Mouse (Mus musculus) embryonic facial prominence, embryonic 11.5 days (tissue): ENCODE measurements around the gene Atxn2l. TPM values are rescaled to one million over a fixed set of nuclear protein-coding genes. Genes with fewer than 3 reads are reported as not detected.

Experiments
- ATAC-seq: fragments of 200-750 bp; cut with Nextera tagmentation; replicated peaks from 2 replicates; pipeline ENCODE4 v1.8.0; 2017; ENCODE audit warnings: low read depth; ENCODE audit not compliant: insufficient number of reproducible peaks, low FRiP score, low TSS enrichment
- DNase-seq: peaks from one replicate; pipeline ENCODE4 v3.0.0-alpha.2; 2015; ENCODE audit warnings: low spot score
- H3K27ac ChIP-seq: fragments of 300-500 bp; sonication (generic); replicated peaks from 2 replicates; pipeline ENCODE4 v1.5.1; 2014; ENCODE audit warnings: mild to moderate bottlenecking, low read depth, low read length, control low read depth
- H3K27me3 ChIP-seq: fragments of 300-500 bp; sonication (generic); 2 replicates; pipeline ENCODE4 v1.6.1; 2014; ENCODE audit warnings: mild to moderate bottlenecking, low read length, moderate library complexity, mixed read lengths; ENCODE audit not compliant: control insufficient read depth, insufficient read depth
- H3K36me3 ChIP-seq: fragments of 300-500 bp; sonication (generic); replicated peaks from 2 replicates; pipeline ENCODE4 v1.6.1; 2014; ENCODE audit warnings: low read depth, mild to moderate bottlenecking, low read length, moderate library complexity, mixed read lengths; ENCODE audit not compliant: control insufficient read depth, insufficient read depth
- H3K4me1 ChIP-seq: fragments of 300-500 bp; sonication (generic); 2 replicates; pipeline ENCODE4 v1.6.1; 2014; ENCODE audit warnings: low read length, mixed read lengths; ENCODE audit not compliant: control insufficient read depth, insufficient read depth
- H3K4me2 ChIP-seq: fragments of 300-500 bp; sonication (generic); 2 replicates; pipeline ENCODE4 v1.6.1; 2014; ENCODE audit warnings: low read depth, mild to moderate bottlenecking, control low read depth, low read length, moderate library complexity
- H3K4me3 ChIP-seq: fragments of 300-500 bp; sonication (generic); 2 replicates; pipeline ENCODE4 v1.5.1; 2014; ENCODE audit warnings: low read depth, low read length, control low read depth
- H3K9ac ChIP-seq: fragments of 300-500 bp; sonication (generic); replicated peaks from 2 replicates; pipeline ENCODE4 v1.6.1; 2014; ENCODE audit warnings: mild to moderate bottlenecking, control low read depth, low read length
- H3K9me3 ChIP-seq: fragments of 300-500 bp; sonication (generic); replicated peaks from 2 replicates; pipeline ENCODE4 v1.6.1; 2016; ENCODE audit warnings: mild to moderate bottlenecking, low read length, inconsistent platforms, mixed read lengths; ENCODE audit not compliant: control insufficient read depth
- WGBS: fragments of 180-500 bp; shearing (Covaris S2); extraction: QIAGEN DNeasy Blood & Tissue Kit; methylation state at CpG from one replicate; pipeline ENCODE4 v1.1.7; 2014; 5-methylcytosine and 5-hydroxymethylcytosine counted together
- polyA plus RNA-seq: library from polyadenylated mRNA; unstranded; fragments of >200 nt; fragmentation: Nextera tagmentation; extraction: Ambion mirVana; gene quantifications from 2 replicates; pipeline ENCODE4 v1.2.1, GENCODE M21; 2014

Atxn2l gene
- polyA plus RNA-seq, 1 experiment from 2014 or later = 46.2 TPM

DNA sequence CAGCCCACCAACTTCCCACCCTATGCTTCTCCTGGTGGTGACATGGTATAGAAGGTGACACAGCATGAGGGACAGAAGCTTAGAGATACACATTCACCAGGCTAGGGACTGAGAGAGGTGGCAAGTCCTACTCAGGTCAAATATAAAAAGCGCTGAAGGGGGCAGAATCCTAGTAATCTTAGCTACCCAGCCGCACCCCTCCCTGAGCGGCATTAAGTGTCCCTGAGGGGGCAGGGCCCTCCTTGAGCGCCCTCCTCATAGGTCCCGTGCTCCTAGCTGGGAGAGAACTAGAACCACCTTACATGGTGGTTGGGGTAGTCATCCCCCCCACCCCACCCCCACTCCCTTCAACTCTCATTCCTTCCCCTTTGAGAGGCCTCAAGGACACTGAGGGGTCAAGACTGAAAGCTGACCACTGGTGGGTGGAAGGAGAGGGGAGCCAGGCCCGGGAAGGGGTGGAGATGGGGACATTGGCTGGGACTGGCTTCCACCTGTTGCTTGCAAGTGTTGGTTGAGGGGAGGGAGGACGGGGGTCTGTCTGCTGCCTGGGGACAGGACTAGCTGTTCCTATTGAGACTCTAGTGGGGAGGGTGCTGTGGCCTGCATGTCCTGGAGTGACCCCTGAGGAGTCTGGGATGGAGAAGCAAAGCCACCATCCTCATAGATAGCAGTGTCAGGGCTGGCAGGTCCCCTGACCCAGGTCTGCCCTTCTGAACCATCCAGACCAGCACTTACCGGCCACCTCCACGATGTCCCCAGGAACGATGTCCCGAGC lies 44.2 kb downstream of the Atxn2l start:
- Histone ChIP-seq H3K27ac (no peak overlapping the region), H3K4me2 (no peak overlapping the region), H3K36me3 (no peaks in the 10 kb centered on the region), H3K4me1 (no peaks in the 10 kb centered on the region; the same call in 1 of the 2 replicates), H3K4me3 (no peak overlapping the region), H3K9ac (no peak overlapping the region), H3K27me3 (no peaks in the 10 kb centered on the region), H3K9me3 (no peaks in the 10 kb centered on the region)
- no peak for DNase-seq
- no peak for ATAC-seq
- 84% methylated on average over 11 of the region's 11 CpGs for WGBS

DNA sequence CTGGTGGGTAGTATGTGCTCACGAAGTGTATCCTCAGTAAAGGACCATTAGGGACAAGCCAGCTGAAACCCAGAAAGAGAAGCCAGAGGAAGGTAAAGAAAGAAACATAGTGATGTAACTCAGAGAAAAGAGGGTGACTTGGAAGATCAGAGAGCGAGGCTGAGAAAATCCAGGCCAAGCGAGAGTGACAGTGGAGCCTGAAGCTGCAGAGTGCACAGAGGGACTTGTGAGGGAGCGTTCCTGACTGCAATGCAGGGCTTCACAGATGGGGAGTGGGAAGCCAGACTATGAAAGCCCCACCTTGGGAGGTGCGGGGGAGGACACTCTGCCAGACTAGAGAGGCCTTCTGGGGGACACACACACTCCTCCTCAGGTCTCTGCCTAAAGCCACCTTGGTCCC lies 45.0 kb downstream of the Atxn2l start:
- no peak for ATAC-seq

DNA sequence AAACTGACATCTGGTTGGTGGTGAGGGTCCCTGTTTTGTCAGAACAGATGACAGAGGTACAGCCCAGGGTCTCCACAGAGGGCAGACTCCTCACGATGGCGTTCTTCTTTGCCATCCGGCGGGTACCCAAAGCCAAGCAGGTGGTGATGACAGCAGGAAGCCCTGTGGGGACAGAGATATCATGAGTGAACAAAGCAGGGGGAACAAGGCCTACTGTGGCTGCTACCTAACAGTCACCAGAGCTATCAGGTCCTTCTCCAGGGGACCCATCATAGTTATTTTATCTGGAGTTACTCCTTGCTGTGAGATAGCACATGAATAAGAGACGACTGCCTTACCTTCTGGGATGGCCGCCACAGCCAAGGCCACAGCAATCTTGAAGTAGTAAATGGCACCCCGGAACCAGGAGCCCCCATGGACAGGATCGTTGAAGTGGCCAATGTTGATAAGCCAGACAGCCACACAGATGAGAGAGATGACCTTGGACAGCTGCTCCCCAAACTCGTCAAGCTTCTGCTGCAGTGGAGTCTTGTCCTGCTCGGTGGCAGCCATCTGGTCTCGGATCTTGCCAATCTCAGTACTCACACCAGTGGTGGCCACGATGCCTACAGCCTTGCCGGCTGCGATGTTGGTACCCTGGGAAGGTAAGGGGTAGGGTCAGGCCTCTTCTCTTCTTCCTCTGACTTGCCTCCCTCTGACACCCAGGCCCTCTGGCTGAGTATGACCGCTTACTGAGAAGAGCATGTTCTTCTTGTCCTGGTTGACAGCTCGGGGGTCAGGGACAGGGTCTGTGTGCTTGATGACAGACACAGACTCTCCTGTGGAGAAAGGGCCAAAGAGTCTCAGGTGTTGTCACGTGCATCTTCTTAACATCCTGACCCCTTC lies 46.6 kb downstream of the Atxn2l start:
- H3K27me3 ChIP-seq = no peaks in the 10 kb centered on the region
- H3K27ac ChIP-seq = no peak overlapping the region
- H3K4me3 ChIP-seq = no peak overlapping the region
- no peak overlapping the region for H3K9ac ChIP-seq
- no peaks in the 10 kb centered on the region for H3K4me1 ChIP-seq
- ATAC-seq (no peak), DNase-seq (no peak)
- no peaks in the 10 kb centered on the region for H3K36me3 ChIP-seq
- H3K9me3 ChIP-seq = no peaks in the 10 kb centered on the region
- H3K4me2 ChIP-seq = no peak overlapping the region
- 87% methylated on average over 17 of the region's 17 CpGs for WGBS

More for the DNA sequence above, 45.0 kb downstream of the Atxn2l start:
- Histone ChIP-seq H3K36me3 (no peaks in the 10 kb centered on the region), H3K4me3 (no peak overlapping the region), H3K4me2 (no peak overlapping the region), H3K9ac (no peak overlapping the region), H3K27ac (no peak overlapping the region), H3K4me1 (no peaks in the 10 kb centered on the region), H3K9me3 (no peaks in the 10 kb centered on the region), H3K27me3 (no peaks in the 10 kb centered on the region)
- 81% methylated on average over 5 of the region's 5 CpGs for WGBS
- no peak for DNase-seq

DNA sequence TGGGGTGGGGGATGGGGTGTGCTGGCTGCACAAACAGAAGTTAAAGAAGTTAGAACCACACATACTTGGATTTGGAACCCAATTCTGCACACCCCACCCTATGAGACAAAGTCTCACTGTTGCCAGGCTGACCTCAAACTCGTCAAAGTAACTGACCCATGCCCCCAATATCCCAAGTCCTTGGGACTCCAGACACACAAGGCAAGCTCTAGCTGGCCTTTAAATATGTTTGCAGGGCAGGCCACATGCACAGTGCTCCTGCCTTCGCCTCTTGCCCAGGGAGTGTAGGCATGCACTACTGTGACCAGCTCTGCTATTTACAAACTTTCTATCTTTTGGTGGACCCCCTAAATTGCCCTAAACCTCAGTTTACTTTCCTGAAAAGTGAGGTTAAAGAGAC lies 48.0 kb downstream of the Atxn2l start:
- no peak for ATAC-seq

DNA sequence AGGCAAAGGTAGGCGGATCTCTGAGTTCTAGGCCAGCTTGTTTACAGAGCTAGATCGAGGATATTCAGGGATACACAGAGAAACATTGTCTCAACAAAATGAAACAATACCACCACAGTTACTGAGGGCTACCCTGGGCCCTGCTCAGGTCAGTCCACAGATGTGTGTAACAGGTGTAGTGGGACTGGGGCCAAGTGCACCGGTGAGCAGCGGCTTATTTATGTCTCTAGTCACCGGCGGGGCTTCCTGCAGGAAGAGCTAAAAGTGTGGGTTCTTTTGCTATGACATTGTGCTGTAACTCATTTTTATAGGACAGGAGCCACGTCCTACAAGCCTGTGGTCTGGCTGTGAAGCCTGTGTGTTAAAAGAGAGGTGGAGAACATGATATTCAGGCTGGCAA lies 49.4 kb downstream of the Atxn2l start:
- Histone ChIP-seq H3K27ac (no peak overlapping the region), H3K4me2 (no peak overlapping the region), H3K27me3 (no peaks in the 10 kb centered on the region), H3K9me3 (no peaks in the 10 kb centered on the region), H3K4me3 (no peak overlapping the region), H3K4me1 (no peaks in the 10 kb centered on the region), H3K36me3 (no peaks in the 10 kb centered on the region), H3K9ac (no peak overlapping the region)
- WGBS = 78% methylated on average over 7 of the region's 7 CpGs
- DNase-seq (no peak), ATAC-seq (no peak)

More for the DNA sequence above, 48.0 kb downstream of the Atxn2l start:
- no peaks in the 10 kb centered on the region for H3K27me3 ChIP-seq
- H3K4me3 ChIP-seq = no peak overlapping the region
- no peak for DNase-seq
- no peaks in the 10 kb centered on the region for H3K9me3 ChIP-seq
- no peaks in the 10 kb centered on the region for H3K4me1 ChIP-seq
- no peak overlapping the region for H3K27ac ChIP-seq
- no peak overlapping the region for H3K4me2 ChIP-seq
- H3K36me3 ChIP-seq = no peaks in the 10 kb centered on the region
- H3K9ac ChIP-seq = no peak overlapping the region
- WGBS = 75% methylated on average over 2 of the region's 2 CpGs

DNA sequence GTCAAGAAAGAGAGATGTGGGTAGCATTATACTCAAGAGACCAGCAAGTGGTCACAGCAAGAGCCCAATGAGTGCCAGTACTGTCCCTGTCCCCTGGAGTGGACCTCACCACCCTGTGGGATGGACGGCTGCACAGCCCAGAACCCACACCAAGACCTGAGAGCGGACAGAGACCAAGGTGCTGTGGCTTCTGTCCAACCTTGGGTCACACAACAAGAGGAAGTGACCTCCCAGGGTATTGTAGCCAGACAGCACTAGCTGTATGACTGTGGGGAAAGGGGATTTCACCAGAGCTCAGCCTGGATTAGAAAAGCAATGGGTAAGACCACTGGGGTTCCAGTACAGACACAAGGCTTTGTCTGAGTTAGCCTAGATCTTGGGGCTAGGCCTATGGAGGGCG lies 51.0 kb downstream of the Atxn2l start:
- Histone ChIP-seq H3K27me3 (no peaks in the 10 kb centered on the region), H3K4me2 (no peak overlapping the region), H3K9ac (no peak overlapping the region), H3K4me1 (no peaks in the 10 kb centered on the region), H3K27ac (no peak overlapping the region), H3K36me3 (no peaks in the 10 kb centered on the region), H3K9me3 (no peaks in the 10 kb centered on the region), H3K4me3 (no peak overlapping the region)
- ATAC-seq (no peak), DNase-seq (no peak)
- WGBS = 88% methylated on average over 3 of the region's 3 CpGs

DNA sequence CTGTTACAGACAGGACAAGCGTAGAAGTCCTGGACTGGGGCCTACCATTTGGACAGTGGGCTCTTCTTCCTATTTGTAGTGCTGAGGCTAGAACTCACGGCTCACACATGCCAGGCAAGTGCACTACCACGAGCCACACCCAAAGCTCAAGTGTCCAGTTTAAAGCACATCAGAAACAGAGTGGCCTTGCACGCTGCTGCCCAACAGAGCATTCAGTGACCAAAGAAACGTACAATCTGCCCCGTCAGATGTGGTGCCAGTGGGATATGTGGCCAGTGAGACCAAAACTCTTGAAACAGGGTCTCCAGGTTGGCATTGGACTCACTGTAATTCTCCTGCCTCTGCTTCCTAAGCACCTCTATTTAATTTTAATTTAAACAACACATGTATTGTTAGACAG lies 52.6 kb downstream of the Atxn2l start:
- no peak for DNase-seq
- 92% methylated on average over 6 of the region's 6 CpGs for WGBS
- Histone ChIP-seq H3K9ac (no peak overlapping the region), H3K36me3 (peaks cover under 1% of the 10 kb centered on the region; the same call in 1 of the 2 replicates), H3K27me3 (no peaks in the 10 kb centered on the region), H3K4me1 (no peaks in the 10 kb centered on the region), H3K4me2 (no peak overlapping the region), H3K27ac (no peak overlapping the region), H3K4me3 (no peak overlapping the region), H3K9me3 (no peaks in the 10 kb centered on the region)
- ATAC-seq = no peak

DNA sequence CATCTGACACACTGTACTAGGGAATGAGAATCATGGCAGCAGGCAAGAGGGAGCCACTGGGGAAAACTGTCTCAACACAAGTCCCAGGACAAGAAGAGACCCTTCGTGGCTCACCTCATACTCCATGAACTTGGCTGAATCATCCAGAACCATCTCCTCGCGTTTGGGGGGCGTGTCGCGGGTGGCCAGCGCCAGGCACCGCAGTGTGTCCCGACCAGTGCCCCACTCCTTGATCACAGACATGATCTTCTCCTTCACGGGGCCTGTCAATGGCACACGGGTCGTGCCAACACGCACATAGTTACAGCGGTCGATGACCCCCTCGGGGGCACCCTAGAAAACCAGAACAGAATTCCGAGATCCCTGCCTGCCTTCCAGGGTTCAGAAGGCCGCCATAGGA lies 53.2 kb downstream of the Atxn2l start:
- H3K4me3 ChIP-seq = no peak overlapping the region
- no peak overlapping the region for H3K9ac ChIP-seq
- H3K36me3 ChIP-seq = peaks cover 2% of the 10 kb centered on the region; the same call in 1 of the 2 replicates
- 94% methylated on average over 18 of the region's 18 CpGs for WGBS
- no peak overlapping the region for H3K4me2 ChIP-seq
- DNase-seq (no peak), ATAC-seq (no peak)
- no peak overlapping the region for H3K27ac ChIP-seq
- H3K4me1 ChIP-seq = no peaks in the 10 kb centered on the region
- no peaks in the 10 kb centered on the region for H3K27me3 ChIP-seq
- H3K9me3 ChIP-seq = no peaks in the 10 kb centered on the region
